Mouse (Mus musculus): ENCODE results near the gene Lrrc27.

DNA sequence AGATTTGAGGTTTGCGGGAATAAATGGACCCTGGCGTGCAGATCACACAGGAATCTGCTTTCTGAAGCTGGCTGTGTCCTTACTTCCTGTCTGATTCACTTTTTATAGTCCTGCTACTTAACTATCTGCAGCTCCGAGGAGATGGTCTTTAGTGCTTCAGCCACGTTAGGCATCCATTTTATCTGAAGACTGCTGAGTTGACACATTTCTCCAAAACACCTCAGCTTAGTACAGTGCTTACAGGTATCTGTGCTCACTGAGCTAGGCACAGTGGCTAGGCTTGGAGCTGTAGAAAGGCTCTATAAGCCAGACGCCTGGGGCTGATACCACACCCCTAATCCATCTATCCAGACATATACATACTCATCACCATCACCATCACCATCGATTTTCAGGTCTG, 52.8 kb downstream of the Lrrc27 start:
- TF ChIP-seq CTCF (IDR thresholded peaks at IDR 0.05; ENCODE audit: low read depth), result no peak
- no peak for TF ChIP-seq EP300 (optimal IDR thresholded peaks at IDR 0.05)
